Mouse (Mus musculus) common myeloid progenitor, adult 5-6 weeks (primary cell): ENCODE data around the gene Aff3. TPM values are rescaled to one million over a fixed set of nuclear protein-coding genes. Genes with fewer than 3 reads are reported as not detected.

Experiments
- ATAC-seq: replicated peaks from 2 replicates; pipeline ENCODE4 v1.8.0; 2016; ENCODE audit warnings: low read depth, mild to moderate bottlenecking, moderate TSS enrichment, inconsistent platforms; ENCODE audit not compliant: poor library complexity, severe bottlenecking
- total RNA-seq: library from RNA; stranded (forward); fragments of 200-1000, 187-1606 nt; gene quantifications from 2 replicates; pipeline ENCODE4 v1.2.3, GENCODE M21; 2017

Aff3 gene
- 99.9 and 115 TPM in 2 replicates for total RNA-seq

DNA sequence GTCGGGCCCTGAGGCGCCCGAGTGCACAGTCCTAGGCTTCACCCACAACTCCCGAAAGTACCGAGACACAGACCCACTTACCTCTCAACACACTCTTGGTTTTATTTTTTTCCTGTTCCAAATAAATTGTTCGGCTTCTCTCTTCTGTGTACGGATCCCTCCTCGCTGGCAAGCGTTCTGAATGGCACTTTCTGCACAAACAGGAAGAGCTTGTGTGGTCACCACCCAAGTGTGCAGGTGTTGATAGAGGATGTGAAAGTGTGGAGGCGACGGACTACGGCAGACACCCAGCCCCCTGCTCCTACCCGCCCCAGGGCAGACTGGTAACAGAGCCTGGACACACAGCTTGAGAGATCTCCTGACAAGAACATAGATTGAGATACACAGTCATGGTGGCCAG lies at the start of gene Aff3:
Gene Aff3 (minus strand): TSS at position 179 of the 400 bp plus-strand sequence.
- ATAC-seq: peak; percentile 83

DNA sequence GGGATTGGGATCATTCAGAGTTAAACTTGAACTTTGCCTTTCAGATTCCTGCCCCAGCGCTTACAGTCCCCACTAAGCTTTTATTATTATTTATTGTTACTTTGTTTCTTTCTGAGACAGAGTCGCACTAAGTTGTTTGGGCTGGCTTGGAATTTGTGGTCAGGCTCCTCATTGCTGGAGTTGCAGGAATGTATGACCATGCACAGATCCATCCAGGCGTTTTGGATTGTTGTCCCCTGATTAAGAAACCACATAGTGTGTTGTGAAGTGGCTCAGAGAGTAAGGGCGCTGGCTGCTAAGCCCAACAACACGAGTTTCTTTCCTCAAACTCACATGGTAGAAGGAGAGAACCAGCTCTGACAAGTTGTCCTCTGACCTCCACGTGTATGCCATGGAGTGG lies 35.9 kb upstream of the Aff3 start:
- no peak for ATAC-seq

DNA sequence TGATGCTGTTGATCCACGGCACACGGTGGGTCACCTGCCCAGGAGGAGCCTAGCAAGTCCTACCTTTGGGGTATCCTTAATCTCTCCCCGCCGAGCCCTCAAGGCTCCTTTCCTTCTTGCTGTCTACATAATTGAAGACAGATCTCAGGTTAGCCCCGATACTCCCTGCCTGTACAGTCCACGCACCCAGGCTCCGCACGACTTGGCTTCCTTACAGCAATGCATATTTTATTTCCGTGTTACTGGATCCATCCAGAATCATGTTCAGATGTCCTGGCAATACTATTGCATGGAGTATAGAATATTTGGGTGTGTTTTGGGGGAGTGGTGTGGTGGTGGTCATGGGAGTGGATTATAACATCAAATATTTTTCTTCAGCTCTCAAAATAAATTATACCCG lies 34.5 kb upstream of the Aff3 start:
- ATAC-seq: no peak

DNA sequence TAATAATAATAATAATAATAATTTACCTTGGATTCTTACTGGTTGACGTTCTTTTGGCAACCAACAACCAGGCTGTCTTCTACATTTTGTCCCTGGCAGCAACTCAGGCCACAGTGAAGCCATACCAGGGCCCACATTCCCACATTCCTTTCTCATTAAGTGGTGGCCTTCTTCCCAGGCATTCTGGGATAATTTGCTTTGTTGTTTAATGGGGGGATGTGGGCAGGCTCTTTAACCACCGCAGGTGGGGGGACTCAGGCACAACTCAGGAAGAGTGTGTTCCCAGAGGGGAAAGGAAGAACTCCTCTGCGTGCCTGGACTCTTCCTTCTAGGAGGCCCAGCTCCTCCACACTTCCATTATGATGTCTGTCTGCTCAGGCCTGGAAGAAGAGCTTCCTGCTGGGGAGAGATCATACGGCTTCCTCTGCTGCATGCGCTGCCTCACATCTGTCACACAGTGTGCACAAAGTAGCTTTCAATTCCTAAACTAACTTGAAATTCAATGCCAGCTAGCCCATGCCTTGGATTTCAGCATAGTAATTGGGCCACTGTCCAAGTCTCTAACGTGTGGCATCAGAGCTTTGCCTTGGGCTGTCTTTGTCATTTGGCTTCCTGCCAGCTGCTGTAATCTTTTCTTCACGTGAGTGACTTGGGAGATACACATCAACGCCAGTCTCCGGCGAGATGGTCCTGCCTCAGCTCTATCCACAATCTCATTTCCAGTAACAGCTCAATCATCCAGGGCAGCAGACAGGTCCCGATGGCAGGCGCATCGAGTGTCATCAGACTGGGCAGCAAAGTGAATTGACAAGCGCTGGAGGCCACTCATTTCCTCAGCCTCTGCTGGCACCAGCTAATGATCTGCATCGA lies 31.3 kb upstream of the Aff3 start:
- ATAC-seq: no peak

DNA sequence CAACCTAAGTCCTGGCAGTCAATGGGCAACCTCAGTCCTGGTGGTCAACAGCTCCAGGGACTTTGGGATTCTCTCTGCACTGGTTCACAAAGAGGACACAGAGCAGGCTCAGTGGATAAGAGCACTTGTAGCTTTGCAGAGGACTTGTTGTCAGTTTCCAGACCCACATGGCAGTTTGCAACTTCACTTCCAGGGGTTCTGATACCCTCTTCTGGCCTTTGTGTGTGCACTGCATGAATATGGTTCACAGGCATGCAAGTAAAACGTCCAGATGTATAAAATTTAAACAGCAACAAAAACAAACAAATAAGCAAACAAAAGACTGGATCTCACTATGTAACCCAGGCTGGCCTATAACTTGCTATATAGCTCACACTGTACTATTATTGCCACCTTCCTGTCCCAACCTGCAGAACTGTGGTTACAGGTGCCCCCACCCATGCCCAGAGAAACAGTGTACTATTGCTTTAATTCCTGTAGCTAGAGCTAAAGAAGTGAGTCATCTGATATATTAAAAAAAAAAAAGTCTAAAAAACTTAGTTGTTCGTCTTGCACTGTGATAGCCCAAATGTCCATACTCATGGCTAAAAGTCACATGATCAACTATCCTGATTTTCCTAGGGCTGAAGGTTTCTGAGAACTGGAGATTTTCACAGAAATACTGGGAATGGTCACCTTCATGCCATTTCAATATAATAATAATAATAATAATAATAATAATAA lies 30.5 kb upstream of the Aff3 start:
- no peak for ATAC-seq

DNA sequence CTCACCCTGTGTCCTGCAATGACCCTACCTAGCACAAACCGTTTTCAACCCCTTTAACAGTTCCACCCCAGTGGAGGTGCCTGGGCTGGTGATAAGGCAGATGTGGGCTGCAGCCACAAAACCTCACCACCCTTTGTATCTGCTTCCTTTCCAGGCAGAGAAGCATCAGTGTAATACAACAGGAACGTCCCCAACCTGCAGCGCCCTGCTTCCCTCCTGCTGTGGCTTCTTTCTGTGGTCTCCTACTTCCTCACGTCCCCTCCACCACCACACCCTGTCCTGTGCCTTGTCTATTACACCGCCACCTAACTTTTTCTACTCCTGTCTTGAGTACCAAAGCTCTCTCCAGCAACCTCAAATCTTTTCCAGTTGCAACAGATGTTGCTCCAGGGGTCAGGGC lies 29.4 kb upstream of the Aff3 start:
- ATAC-seq: peak; percentile 95

DNA sequence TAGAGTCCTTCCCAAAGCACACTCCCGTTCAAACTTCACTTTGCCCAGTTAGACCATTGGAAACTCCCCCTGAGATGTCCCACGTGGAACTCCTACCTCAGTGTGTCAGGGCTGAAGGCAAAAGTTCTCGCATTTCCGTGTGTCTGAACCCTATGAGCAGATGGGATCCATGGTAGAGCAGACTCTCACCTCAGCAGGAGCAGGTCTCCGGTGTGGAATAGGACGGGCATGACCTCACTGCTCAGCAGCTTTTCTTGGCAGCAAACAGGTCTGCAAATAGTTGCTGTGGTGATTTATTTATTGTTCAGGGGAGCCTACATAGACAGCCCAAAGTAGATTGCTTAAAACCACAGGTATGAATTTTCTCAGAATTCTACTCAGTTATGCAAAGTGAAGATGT lies 25.7 kb upstream of the Aff3 start:
- ATAC-seq: no peak

DNA sequence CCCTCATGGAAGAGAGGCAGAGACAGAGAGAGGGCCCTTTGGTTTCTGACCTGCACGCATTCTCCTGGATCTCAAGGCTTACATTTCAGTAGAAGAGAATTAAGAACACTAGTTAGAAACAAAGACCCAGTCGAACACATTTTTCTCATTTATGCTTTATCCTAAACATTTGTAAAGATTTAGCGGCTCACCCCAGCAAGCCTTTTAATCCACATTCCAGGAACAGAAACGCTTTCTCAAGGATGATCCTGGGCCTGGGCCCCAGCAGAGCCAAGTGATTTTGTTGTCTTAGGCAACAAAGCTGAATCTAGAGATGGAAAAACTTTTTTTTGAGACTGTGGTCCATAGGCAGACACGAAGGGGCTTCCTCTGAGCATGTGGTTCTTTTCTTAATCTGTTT lies 23.5 kb upstream of the Aff3 start:
- ATAC-seq: no peak

DNA sequence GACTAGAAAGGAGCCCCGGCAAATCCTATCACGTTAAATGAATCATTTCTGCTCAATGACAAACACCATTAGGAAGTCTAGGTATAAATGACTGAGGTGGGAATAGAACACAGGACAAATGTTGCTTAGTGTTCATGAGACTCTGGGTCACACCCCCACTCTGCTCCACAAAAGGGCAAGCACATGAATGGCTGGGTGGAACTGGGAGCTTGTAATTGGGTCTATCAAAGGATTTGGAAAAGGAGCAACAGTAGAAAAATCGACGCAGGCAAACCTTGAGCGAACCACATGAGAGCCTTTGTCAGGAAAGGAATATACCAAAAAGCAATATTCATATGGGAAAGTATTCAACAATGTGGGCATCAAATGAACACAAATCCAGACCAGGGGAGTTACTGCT lies 21.0 kb upstream of the Aff3 start:
- no peak for ATAC-seq

DNA sequence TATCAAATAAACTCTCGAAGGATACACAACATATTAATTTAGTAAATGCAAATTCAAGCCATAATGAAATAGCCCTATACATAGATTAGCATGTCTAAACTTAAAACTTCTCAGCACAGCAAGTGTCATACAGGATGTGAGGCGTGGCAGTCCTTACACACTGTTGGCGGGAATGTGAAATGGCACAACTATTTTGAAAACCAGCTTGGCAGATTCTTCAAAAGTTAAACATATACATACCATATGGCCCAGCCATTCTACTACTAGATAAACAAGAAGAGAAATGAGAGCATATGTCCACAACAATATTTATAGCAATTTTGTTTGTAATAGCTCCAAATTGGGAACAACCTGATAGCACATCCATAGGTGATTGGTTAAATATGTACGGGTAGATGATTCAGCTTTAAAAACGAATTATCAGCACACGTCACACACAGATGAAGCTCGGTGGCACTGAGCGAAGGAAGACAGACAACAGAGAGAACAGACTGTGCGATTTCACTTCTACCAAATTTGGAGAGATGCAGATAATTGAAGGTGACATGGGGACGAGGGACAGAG lies 18.5 kb upstream of the Aff3 start:
- ATAC-seq: no peak

DNA sequence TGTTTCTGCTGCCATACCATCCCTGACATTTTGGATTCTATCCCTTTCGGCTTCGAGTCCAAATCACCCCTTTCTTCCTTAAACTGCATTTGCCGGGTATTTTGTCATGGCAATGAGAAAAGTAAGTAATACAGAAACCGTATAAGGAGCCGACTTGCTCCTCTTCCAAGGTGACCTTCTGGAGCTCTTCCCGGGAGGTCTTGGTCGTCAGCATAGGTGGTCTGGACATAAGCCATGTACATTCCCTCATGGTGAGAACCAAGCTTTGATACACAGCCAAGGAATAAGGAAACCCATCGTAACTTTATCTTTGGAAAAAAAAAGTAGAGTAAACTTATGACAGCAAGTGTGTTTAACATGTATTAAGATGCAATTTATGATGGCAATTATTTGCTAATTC lies 15.1 kb upstream of the Aff3 start:
- no peak for ATAC-seq

DNA sequence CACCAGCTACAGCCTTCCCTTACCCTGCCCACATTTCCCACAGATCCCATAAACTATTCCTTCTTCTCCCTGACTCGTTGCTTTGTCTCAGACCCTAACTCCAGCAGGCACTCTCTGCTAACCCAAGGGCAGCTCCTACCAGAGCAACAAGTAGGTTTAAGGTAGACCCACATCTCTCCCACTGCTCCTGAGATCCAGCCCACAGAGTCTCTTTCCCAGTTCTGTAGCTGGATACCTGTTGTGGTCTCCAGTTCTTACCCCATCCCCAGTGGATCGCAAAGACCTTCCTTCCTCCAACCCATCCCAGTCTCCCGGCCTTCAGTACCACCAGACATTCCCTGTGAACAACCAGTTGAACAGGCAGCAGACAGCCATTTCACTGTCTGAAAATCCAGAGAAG lies 7.0 kb upstream of the Aff3 start:
- no peak for ATAC-seq

DNA sequence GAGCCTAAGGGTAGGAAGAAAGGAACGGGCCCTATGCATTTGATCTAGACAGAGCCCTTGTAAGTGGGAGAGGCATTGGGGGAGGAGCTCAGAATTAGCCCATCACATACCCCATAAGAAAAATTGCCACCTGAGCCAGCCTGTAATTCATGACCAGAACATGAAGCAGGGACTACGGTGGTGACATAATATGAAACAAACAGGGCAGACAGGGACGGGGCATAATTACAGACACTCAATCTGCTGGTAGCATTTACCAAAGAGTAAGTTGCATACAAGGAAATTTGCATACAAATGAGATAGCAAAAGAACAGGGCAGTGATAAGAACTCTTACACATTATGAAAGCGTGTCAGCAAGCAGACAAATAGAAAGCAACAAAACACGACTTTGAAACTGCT lies 6.3 kb upstream of the Aff3 start:
- no peak for ATAC-seq

DNA sequence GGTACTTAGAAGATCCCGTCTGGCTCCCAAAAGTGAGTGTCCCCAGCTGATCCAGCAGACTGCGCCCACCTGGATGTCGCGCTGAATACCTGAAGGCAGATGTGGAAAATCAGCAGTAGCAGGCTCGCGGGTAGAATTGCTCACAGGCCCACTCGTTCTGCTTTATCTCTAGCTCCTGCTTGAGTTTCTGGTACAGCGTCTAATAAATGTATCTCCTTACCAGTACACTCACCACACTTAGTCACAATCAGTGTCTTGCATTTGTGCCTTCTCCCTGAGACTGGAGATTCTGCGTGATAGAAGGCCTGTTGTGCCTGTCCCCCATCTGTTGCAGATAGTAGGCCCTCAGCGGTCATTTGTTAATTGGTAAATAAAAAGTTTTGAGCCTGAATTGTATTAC lies 3.6 kb upstream of the Aff3 start:
- no peak for ATAC-seq

DNA sequence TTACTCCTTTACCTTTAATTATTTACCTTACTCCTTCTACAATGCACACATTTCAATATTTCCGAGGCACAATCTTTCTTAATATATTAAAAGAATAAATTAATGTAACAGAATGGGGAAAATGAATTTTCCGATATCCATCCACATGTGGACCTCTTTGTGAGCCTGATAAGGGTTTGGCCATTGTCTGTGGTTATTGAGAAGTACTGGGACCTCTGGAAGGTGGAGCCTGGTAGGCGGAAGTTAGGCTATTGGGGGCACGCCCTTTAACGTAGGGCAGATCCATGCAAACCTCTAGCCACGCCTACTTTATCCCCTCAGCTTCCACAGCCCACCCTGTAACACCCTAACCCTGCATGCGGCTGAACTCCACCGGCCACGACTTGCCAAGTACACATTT lies 3.1 kb upstream of the Aff3 start:
- no peak for ATAC-seq

DNA sequence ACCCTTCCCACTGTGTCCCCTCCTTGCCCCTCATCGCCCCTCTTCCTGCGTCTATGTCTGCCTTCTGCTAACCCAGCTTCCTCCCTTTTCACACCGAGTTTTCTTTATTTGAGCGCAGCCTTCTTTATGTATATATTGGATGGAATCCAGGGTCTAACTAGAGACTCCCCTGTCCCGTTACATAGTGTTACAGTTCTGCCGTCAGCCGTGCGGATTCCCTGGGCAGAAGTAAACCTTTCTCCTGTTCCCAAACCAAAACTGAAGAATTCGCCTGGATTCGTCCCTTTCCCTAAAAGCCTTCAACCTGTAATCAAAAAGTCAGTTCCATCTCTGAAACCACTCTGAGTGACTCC lies 2.0 kb upstream of the Aff3 start:
- ATAC-seq: no peak

DNA sequence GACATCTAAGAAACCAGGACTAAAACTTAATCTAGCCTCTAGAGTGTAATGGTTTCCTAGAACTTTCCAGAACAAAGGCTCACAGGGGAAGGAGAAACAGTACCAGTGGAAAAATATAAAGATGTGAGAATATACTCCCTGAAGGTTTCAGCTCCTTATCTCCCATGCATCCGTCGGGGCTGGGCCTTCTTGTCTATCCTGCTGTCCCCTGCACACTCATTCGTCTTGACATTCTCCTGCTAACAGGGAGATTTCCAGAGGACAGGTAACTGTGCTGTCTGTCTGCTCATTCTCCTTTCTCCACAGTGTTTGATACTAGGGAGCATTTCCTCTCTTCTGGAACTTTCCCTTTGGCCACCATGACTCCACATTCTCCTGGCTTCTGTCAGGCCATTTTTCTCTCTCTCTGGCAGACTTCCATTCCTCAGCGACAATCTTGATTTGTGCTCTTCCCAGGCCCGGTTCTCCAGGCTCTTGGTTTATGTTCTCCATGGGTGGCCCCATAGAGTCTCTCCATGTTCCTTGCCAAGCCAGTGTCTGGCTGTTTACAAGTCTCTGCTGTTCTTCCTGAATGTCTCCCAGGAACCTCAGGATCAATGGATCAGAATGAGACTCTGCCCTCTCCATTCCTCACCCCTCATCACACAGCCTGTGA lies 1.5 kb upstream of the Aff3 start:
- ATAC-seq: no peak

DNA sequence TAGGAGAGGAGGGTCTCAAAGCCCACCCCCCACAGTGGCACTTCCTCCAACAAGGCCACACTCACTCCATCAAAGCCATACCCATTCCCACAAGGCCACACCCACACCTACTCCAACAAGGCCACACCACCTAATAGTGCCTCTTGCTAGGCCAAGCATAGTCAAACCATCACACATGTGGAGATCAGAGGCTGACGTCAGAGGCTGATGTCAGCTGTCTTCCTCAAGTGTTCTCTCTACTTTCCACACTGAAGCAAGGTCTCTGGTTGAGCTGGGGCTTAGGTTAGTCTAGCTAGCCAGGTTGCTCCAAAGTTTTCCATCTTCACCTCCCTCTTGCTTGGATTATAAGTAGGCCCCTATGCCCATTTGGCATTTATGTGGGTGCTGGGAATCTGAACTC lies 856 bp upstream of the Aff3 start:
- ATAC-seq: no peak

DNA sequence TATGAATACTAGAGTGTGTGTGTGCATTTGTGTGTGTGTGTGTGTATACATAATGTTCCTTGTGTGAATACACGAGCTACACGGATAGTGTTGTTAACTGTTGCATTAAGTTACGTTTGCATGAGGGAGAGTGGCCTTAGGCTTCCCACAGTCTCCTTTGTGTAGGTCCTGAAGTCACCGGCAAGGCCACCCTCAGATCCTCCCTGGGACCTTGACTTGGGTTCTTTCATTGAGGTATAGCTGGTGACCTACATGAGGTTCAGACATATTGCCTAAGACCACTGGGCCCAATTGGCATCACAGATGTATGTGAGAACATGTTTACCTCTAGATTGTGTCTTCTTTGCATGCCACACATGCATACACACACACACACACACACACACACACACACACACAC lies 494 bp downstream of the Aff3 start:
- no peak; the same call in 1 of the 2 replicates for ATAC-seq

DNA sequence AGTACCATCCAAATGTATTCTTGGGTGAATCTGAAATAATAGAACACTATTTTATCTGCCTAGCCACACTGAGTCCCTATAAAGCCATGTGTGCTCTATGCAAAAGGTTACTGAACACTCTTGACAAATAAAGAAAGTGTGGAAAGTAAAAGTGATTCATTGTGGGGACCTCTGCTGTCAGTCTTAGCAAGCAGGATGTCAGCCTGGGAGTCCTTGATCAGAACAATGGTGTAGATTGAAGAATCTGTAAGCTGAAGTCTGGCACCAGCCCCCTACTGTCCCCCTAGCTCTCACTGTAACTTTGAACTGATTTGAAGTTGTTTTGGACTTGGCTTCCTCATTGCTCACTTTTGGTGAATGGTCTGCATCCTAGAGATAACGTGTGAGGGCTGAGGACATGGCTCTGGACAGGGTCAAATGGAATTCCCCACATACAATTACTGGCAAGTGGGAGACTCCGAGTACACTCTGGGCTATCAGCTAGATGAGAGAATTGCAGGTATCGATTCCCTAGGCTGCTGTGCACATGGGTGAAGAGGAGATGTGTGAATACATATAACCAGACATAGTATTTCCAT lies 2.0 kb downstream of the Aff3 start:
- ATAC-seq: peak; percentile 26; the same call in 1 of the 2 replicates
